Mouse (Mus musculus): ENCODE results near the gene Vmn2r51.
"Not testable (repeated sequence)": the region's sequence is repeated elsewhere in the genome, so short reads cannot be mapped to it uniquely, and the experiment has no call there.

The Vmn2r51 gene

GRCm38 (mm10) chr7:10105641-10106040 lies at the start of gene Vmn2r51:
Vmn2r51 (minus strand) TSS chr7:10105741.
- not testable (repeated sequence) for DNase-seq

GRCm38 (mm10) chr7:10053196-10053595 lies 52.3 kb downstream of the Vmn2r51 start, which contains the start of gene Vmn2r50:
Vmn2r50 (minus strand) TSS chr7:10053296.
- DNase-seq, result not testable (repeated sequence)

All from kidney, postnatal 10 days (tissue).